Mouse (Mus musculus) liver, adult 2 months (tissue): ENCODE data around the gene Wars2. TPM values are rescaled to one million over a fixed set of nuclear protein-coding genes. Genes with fewer than 3 reads are reported as not detected.

Experiments
- DNase-seq: peaks from one replicate; pipeline ENCODE4 v3.0.0-alpha.2; 2011; ENCODE audit warnings: low read depth, low spot score; ENCODE audit errors: extremely low read depth
- H3K27ac ChIP-seq: fragments of 200-500 bp; replicated peaks from 2 replicates; pipeline ENCODE4 v1.5.1; 2012; ENCODE audit warnings: low read depth, mild to moderate bottlenecking, control low read depth, inconsistent platforms, low read length; ENCODE audit not compliant: insufficient read depth
- H3K27me3 ChIP-seq: fragments of 200-500 bp; 2 replicates; pipeline ENCODE4 v1.6.1; 2012; ENCODE audit warnings: mild to moderate bottlenecking, moderate library complexity, low read length, inconsistent platforms; ENCODE audit not compliant: control insufficient read depth, insufficient read depth
- H3K36me3 ChIP-seq: fragments of 200-500 bp; 2 replicates; pipeline ENCODE4 v1.6.1; 2012; ENCODE audit warnings: low read length, inconsistent platforms; ENCODE audit not compliant: control insufficient read depth, insufficient read depth
- H3K4me1 ChIP-seq: fragments of 200-500 bp; 2 replicates; pipeline ENCODE4 v1.6.1; 2011; ENCODE audit warnings: low read length; ENCODE audit not compliant: control insufficient read depth, insufficient read depth
- H3K4me3 ChIP-seq: fragments of 200-500 bp; 2 replicates; pipeline ENCODE4 v1.5.1; 2011; ENCODE audit warnings: low read depth, mild to moderate bottlenecking, control low read depth, low read length, moderate library complexity; ENCODE audit not compliant: insufficient read depth
- H3K79me2 ChIP-seq: fragments of 200-500 bp; 2 replicates; pipeline ENCODE4 v1.6.1; 2012; ENCODE audit warnings: inconsistent platforms, mild to moderate bottlenecking, low read length, moderate library complexity; ENCODE audit not compliant: control insufficient read depth, insufficient read depth
- H3K9ac ChIP-seq: fragments of 200-500 bp; 2 replicates; pipeline ENCODE4 v1.6.1; 2012; ENCODE audit warnings: low read depth, mild to moderate bottlenecking, control low read depth, inconsistent platforms, low read length
- CTCF ChIP-seq: fragments of 200-500 bp; IDR thresholded peaks from 2 replicates; pipeline ENCODE4 v1.5.1; 2011; ENCODE audit warnings: low read depth, low read length, control low read depth
- POLR2A ChIP-seq: fragments of 200-500 bp; IDR thresholded peaks from 2 replicates; pipeline ENCODE4 v1.6.1; 2011; ENCODE audit warnings: low read length, control low read depth; ENCODE audit not compliant: insufficient read depth; ENCODE audit errors: extremely low read depth
- WGBS: fragments of 180-500 bp; shearing (Covaris S2); methylation state at CpG from one replicate; pipeline ENCODE4 v1.1.7; 2018; 5-methylcytosine and 5-hydroxymethylcytosine counted together
- polyA plus RNA-seq: library from polyadenylated mRNA; depleted of rRNA; stranded (reverse); fragments of >200 nt; gene quantifications from 2 replicates; pipeline ENCODE4 v1.2.3, GENCODE M21; 2012
- total RNA-seq: library from RNA; depleted of rRNA; stranded (reverse); fragments of >200 nt; gene quantifications from 2 replicates; pipeline ENCODE4 v1.2.3, GENCODE M21; 2014

The Wars2 gene
- total and polyA plus RNA-seq, 2 experiments: 2.3 to 4.1 TPM

GRCm38 (mm10) chr3:99120942-99121341 lies 19.9 kb upstream of the Wars2 start:
- Histone ChIP-seq H3K27me3 (no peaks in the 10 kb centered on the region), H3K4me1 (no peaks in the 10 kb centered on the region), H3K27ac (no peak overlapping the region), H3K4me3 (no peak overlapping the region), H3K79me2 (no peaks in the 10 kb centered on the region), H3K9ac (no peak overlapping the region), H3K36me3 (no peaks in the 10 kb centered on the region)
- TF ChIP-seq CTCF (no peak), POLR2A (no peak)
- WGBS: 53% methylated on average over 2 of the region's 2 CpGs
- DNase-seq: no peak

DNA sequence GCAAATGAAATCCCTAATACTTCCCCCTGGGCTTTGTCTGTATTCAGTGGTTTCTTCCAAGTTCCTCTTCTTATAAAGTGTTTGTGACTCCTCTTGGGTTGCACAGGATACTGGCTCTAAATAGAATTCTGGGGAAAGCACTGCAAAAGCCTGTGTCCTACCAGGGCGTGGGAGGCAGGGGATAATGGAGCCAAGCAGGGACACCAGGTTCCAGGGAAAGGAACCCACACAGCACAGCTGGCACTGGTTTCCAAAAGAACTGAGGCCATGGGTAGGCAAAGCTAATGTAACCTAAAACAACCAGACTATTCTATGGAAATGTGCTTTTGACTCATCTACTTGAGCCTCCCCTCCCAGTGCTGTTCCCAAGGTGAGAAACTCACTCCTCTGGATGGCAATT lies 10.3 kb upstream of the Wars2 start:
- H3K27me3 ChIP-seq: no peaks in the 10 kb centered on the region; the same call in 1 of the 2 replicates
- no peak overlapping the region for H3K4me3 ChIP-seq
- H3K79me2 ChIP-seq: no peaks in the 10 kb centered on the region
- H3K9ac ChIP-seq: no peak overlapping the region
- no peaks in the 10 kb centered on the region for H3K36me3 ChIP-seq
- H3K27ac ChIP-seq: no peak overlapping the region
- TF ChIP-seq CTCF: no peak
- no peak for TF ChIP-seq POLR2A
- DNase-seq: no peak
- 77% methylated on average over 1 of the region's 1 CpGs for WGBS
- no peaks in the 10 kb centered on the region for H3K4me1 ChIP-seq

GRCm38 (mm10) chr3:99131973-99132372 lies 8.9 kb upstream of the Wars2 start:
- Histone ChIP-seq H3K79me2 (no peaks in the 10 kb centered on the region), H3K36me3 (no peaks in the 10 kb centered on the region), H3K4me1 (no peaks in the 10 kb centered on the region), H3K27me3 (no peaks in the 10 kb centered on the region; the same call in 1 of the 2 replicates), H3K9ac (no peak overlapping the region), H3K27ac (no peak overlapping the region), H3K4me3 (no peak overlapping the region)
- 80% methylated on average over 4 of the region's 4 CpGs for WGBS
- TF ChIP-seq POLR2A (no peak), CTCF (no peak)
- no peak for DNase-seq

GRCm38 (mm10) chr3:99133913-99134312 lies 7.0 kb upstream of the Wars2 start:
- Histone ChIP-seq H3K4me3 (no peak overlapping the region), H3K79me2 (no peaks in the 10 kb centered on the region), H3K9ac (no peak overlapping the region), H3K4me1 (no peaks in the 10 kb centered on the region), H3K27ac (no peak overlapping the region), H3K36me3 (no peaks in the 10 kb centered on the region), H3K27me3 (no peaks in the 10 kb centered on the region; the same call in 1 of the 2 replicates)
- TF ChIP-seq CTCF (no peak), POLR2A (no peak)
- DNase-seq: no peak
- WGBS: 92% methylated on average over 4 of the region's 4 CpGs

GRCm38 (mm10) chr3:99147886-99148285 lies 7.0 kb downstream of the Wars2 start:
- DNase-seq: no peak
- no peaks in the 10 kb centered on the region for H3K4me1 ChIP-seq
- no peaks in the 10 kb centered on the region for H3K27me3 ChIP-seq
- no peak overlapping the region for H3K9ac ChIP-seq
- H3K36me3 ChIP-seq: no peaks in the 10 kb centered on the region
- TF ChIP-seq CTCF (no peak), POLR2A (no peak)
- 75% methylated on average over 3 of the region's 3 CpGs for WGBS
- no peak overlapping the region for H3K27ac ChIP-seq
- no peak overlapping the region for H3K4me3 ChIP-seq
- peaks cover 2% of the 10 kb centered on the region; the same call in 1 of the 2 replicates for H3K79me2 ChIP-seq

DNA sequence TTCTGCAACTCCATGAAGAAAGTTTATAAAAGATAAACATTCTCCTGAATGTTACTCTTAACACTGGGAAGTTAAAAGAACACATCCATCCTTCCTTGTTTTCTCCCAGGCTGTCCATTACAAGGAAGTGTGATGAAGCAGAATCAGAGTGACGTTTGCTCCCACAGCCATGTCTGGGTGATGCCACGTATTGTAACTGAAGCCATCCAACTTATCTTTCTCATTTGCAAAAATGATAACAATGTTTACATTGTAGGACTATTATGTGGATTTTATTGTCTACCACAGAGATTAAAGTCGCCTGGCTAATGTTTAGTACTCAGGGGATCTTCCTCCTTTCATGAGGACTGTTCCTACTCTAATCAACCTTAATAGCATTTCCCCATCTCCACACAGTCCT lies 8.2 kb downstream of the Wars2 start:
- TF ChIP-seq CTCF (no peak), POLR2A (no peak)
- Histone ChIP-seq H3K4me3 (no peak overlapping the region), H3K27ac (no peak overlapping the region), H3K27me3 (no peaks in the 10 kb centered on the region), H3K36me3 (no peaks in the 10 kb centered on the region), H3K79me2 (peaks cover 2% of the 10 kb centered on the region; the same call in 1 of the 2 replicates), H3K9ac (no peak overlapping the region), H3K4me1 (no peaks in the 10 kb centered on the region)
- WGBS: 67% methylated on average over 3 of the region's 3 CpGs
- no peak for DNase-seq
